Mouse (Mus musculus) hindbrain, embryonic 11.5 days (tissue): ENCODE measurements around the gene Pign. TPM values are rescaled to one million over a fixed set of nuclear protein-coding genes. Genes with fewer than 3 reads are reported as not detected.
A peak's percentile ranks its signal among the peaks of the same experiment; 100 is the strongest.

Experiments used
- ATAC-seq: fragments of 200-750 bp; cut with Nextera tagmentation; 2 replicates; pipeline ENCODE4 v1.8.0; 2017; ENCODE audit warnings: mild to moderate bottlenecking, moderate TSS enrichment, moderate library complexity; ENCODE audit not compliant: low FRiP score
- DNase-seq: peaks from one replicate; pipeline ENCODE4 v3.0.0-alpha.2; 2015; ENCODE audit warnings: low spot score
- H3K27ac ChIP-seq: fragments of 300-500 bp; sonication (generic); 2 replicates; pipeline ENCODE4 v1.5.1; 2014; ENCODE audit warnings: mild to moderate bottlenecking, low read depth, low read length
- H3K27me3 ChIP-seq: fragments of 300-500 bp; sonication (generic); 2 replicates; pipeline ENCODE4 v1.6.1; 2014; ENCODE audit warnings: mild to moderate bottlenecking, low read length, moderate library complexity, mixed read lengths; ENCODE audit not compliant: control insufficient read depth, insufficient read depth
- H3K36me3 ChIP-seq: fragments of 300-500 bp; sonication (generic); 2 replicates; pipeline ENCODE4 v1.6.1; 2014; ENCODE audit warnings: mild to moderate bottlenecking, low read length, moderate library complexity, mixed read lengths; ENCODE audit not compliant: control insufficient read depth, insufficient read depth
- H3K4me1 ChIP-seq: fragments of 300-500 bp; sonication (generic); replicated peaks from 2 replicates; pipeline ENCODE4 v1.6.1; 2014; ENCODE audit warnings: low read length, mixed read lengths; ENCODE audit not compliant: control insufficient read depth, insufficient read depth
- H3K4me2 ChIP-seq: fragments of 300-500 bp; sonication (generic); replicated peaks from 2 replicates; pipeline ENCODE4 v1.6.1; 2014; ENCODE audit warnings: mild to moderate bottlenecking, low read depth, low read length
- H3K4me3 ChIP-seq: fragments of 300-500 bp; sonication (generic); 2 replicates; pipeline ENCODE4 v1.5.1; 2014; ENCODE audit warnings: low read depth, low read length
- H3K9ac ChIP-seq: fragments of 300-500 bp; sonication (generic); 2 replicates; pipeline ENCODE4 v1.6.1; 2014; ENCODE audit warnings: low read depth, low read length
- H3K9me3 ChIP-seq: fragments of 300-500 bp; sonication (generic); 2 replicates; pipeline ENCODE4 v1.6.1; 2016; ENCODE audit warnings: low read length; ENCODE audit not compliant: control insufficient read depth
- WGBS: fragments of 180-500 bp; shearing (Covaris S2); extraction: QIAGEN DNeasy Blood & Tissue Kit; methylation state at CpG from one replicate; pipeline ENCODE4 v1.1.7; 2014; 5-methylcytosine and 5-hydroxymethylcytosine counted together
- polyA plus RNA-seq: library from polyadenylated mRNA; unstranded; fragments of >200 nt; fragmentation: Nextera tagmentation; extraction: Ambion mirVana; gene quantifications from 2 replicates; pipeline ENCODE4 v1.2.1, GENCODE M21; 2014

Gene Pign
- polyA plus RNA-seq, 1 experiment from 2014 or later, result 19.9 TPM

GRCm38 (mm10) chr1:105669700-105670099, 6.2 kb upstream of the Pign start:
- no peaks in the 10 kb centered on the region for H3K4me1 ChIP-seq
- H3K27me3 ChIP-seq, result no peaks in the 10 kb centered on the region
- H3K9ac ChIP-seq, result no peak overlapping the region
- no peak for ATAC-seq
- no peak overlapping the region for H3K4me3 ChIP-seq
- no peaks in the 10 kb centered on the region for H3K36me3 ChIP-seq
- H3K4me2 ChIP-seq, result no peak overlapping the region
- no peak for DNase-seq
- no peak overlapping the region for H3K27ac ChIP-seq
- H3K9me3 ChIP-seq, result no peaks in the 10 kb centered on the region

GRCm38 (mm10) chr1:105663962-105664812, 710 bp upstream of the Pign start:
- WGBS, result under 1% methylated on average over 66 of the region's 68 CpGs
- ATAC-seq (peak; percentile 62), DNase-seq (no peak)
- H3K9me3 ChIP-seq, result no peaks in the 10 kb centered on the region
- H3K4me2 ChIP-seq, result peak overlapping the region; percentile 90
- H3K9ac ChIP-seq, result peak overlapping the region; percentile 77
- peak overlapping the region; percentile 97 for H3K4me3 ChIP-seq
- H3K27ac ChIP-seq, result peak overlapping the region; percentile 81
- H3K4me1 ChIP-seq, result no peaks in the 10 kb centered on the region
- no peaks in the 10 kb centered on the region for H3K36me3 ChIP-seq
- H3K27me3 ChIP-seq, result no peaks in the 10 kb centered on the region

GRCm38 (mm10) chr1:105662820-105663170, 682 bp downstream of the Pign start:
- H3K36me3 ChIP-seq, result no peaks in the 10 kb centered on the region
- peak overlapping the region; percentile 63 for H3K4me2 ChIP-seq
- WGBS, result 14% methylated on average over 6 of the region's 6 CpGs
- DNase-seq (no peak), ATAC-seq (no peak)
- peak overlapping the region; percentile 57 for H3K9ac ChIP-seq
- H3K4me1 ChIP-seq, result no peaks in the 10 kb centered on the region
- no peak overlapping the region for H3K27ac ChIP-seq
- H3K27me3 ChIP-seq, result no peaks in the 10 kb centered on the region
- peak overlapping the region; percentile 97 for H3K4me3 ChIP-seq
- no peaks in the 10 kb centered on the region for H3K9me3 ChIP-seq

GRCm38 (mm10) chr1:105660015-105660414, 3.5 kb downstream of the Pign start:
- 23% methylated on average over 3 of the region's 3 CpGs for WGBS
- Histone ChIP-seq H3K9me3 (no peaks in the 10 kb centered on the region), H3K36me3 (no peaks in the 10 kb centered on the region), H3K4me2 (no peak overlapping the region), H3K4me3 (no peak overlapping the region), H3K9ac (no peak overlapping the region), H3K27ac (no peak overlapping the region), H3K27me3 (no peaks in the 10 kb centered on the region), H3K4me1 (no peaks in the 10 kb centered on the region)
- ATAC-seq, result no peak
- DNase-seq, result peak; percentile 62

GRCm38 (mm10) chr1:105653981-105654380, 9.5 kb downstream of the Pign start:
- Histone ChIP-seq H3K9ac (no peak overlapping the region), H3K27me3 (no peaks in the 10 kb centered on the region), H3K4me2 (no peak overlapping the region), H3K9me3 (no peaks in the 10 kb centered on the region), H3K4me3 (no peak overlapping the region), H3K36me3 (no peaks in the 10 kb centered on the region), H3K4me1 (no peaks in the 10 kb centered on the region), H3K27ac (no peak overlapping the region)
- ATAC-seq (no peak), DNase-seq (no peak)
- WGBS, result 100% methylated on average over 1 of the region's 1 CpGs

- Histone ChIP-seq H3K27me3 (no peaks in the 10 kb centered on the region), H3K36me3 (no peaks in the 10 kb centered on the region), H3K9me3 (no peaks in the 10 kb centered on the region), H3K4me1 (no peaks in the 10 kb centered on the region), H3K4me2 (no peak overlapping the region), H3K4me3 (no peak overlapping the region), H3K27ac (no peak overlapping the region), H3K9ac (no peak overlapping the region)
- ATAC-seq, result no peak
- 91% methylated on average over 1 of the region's 1 CpGs for WGBS
- DNase-seq, result no peak
Measured at GRCm38 (mm10) chr1:105650650-105651049, 12.8 kb downstream of the Pign start.

- Histone ChIP-seq H3K4me3 (no peak overlapping the region), H3K36me3 (no peaks in the 10 kb centered on the region), H3K4me2 (no peak overlapping the region), H3K4me1 (no peaks in the 10 kb centered on the region), H3K27me3 (no peaks in the 10 kb centered on the region), H3K27ac (no peak overlapping the region), H3K9me3 (no peaks in the 10 kb centered on the region), H3K9ac (no peak overlapping the region)
- no peak for ATAC-seq
- DNase-seq, result no peak
- 94% methylated on average over 3 of the region's 3 CpGs for WGBS
Measured at GRCm38 (mm10) chr1:105644093-105644492, 19.4 kb downstream of the Pign start.

- ATAC-seq (peak; percentile 45; the same call in 1 of the 2 replicates), DNase-seq (peak; percentile 58)
- Histone ChIP-seq H3K4me1 (no peaks in the 10 kb centered on the region), H3K27me3 (no peaks in the 10 kb centered on the region), H3K9ac (no peak overlapping the region), H3K36me3 (no peaks in the 10 kb centered on the region), H3K27ac (no peak overlapping the region), H3K4me3 (no peak overlapping the region), H3K9me3 (no peaks in the 10 kb centered on the region), H3K4me2 (no peak overlapping the region)
- WGBS, result 49% methylated on average over 3 of the region's 3 CpGs
Measured at GRCm38 (mm10) chr1:105630481-105630880, 33.0 kb downstream of the Pign start.

GRCm38 (mm10) chr1:105589673-105590072, 73.8 kb downstream of the Pign start:
- Histone ChIP-seq H3K27me3 (no peaks in the 10 kb centered on the region), H3K9ac (no peak overlapping the region), H3K9me3 (no peaks in the 10 kb centered on the region), H3K27ac (no peak overlapping the region), H3K36me3 (no peaks in the 10 kb centered on the region), H3K4me1 (no peaks in the 10 kb centered on the region), H3K4me3 (no peak overlapping the region), H3K4me2 (no peak overlapping the region)
- DNase-seq (no peak), ATAC-seq (no peak)
- 88% methylated on average over 2 of the region's 2 CpGs for WGBS
